Mouse (Mus musculus) ES-CJ7 (cell line): ENCODE results near the gene Taf3.

Experiments
- DNase-seq: peaks from one replicate; pipeline ENCODE4 v3.0.0; 2011; ENCODE audit warnings: low read depth, low spot score

Taf3 gene

GRCm38 (mm10) chr2:9956546-9956945, 91.8 kb downstream of the Taf3 start:
- no peak for DNase-seq

- DNase-seq = peak; percentile 49
These were observed 92.5 kb downstream of the Taf3 start for GRCm38 (mm10) chr2:9955576-9956535.

- DNase-seq = no peak
These were observed 101.7 kb downstream of the Taf3 start for GRCm38 (mm10) chr2:9946739-9947138.

GRCm38 (mm10) chr2:9945611-9946010, 102.8 kb downstream of the Taf3 start:
- no peak for DNase-seq

GRCm38 (mm10) chr2:9943011-9943410, 105.4 kb downstream of the Taf3 start:
- no peak for DNase-seq

GRCm38 (mm10) chr2:9939250-9939649, 109.1 kb downstream of the Taf3 start:
- no peak for DNase-seq

GRCm38 (mm10) chr2:9935965-9936364, 112.4 kb downstream of the Taf3 start:
- DNase-seq = peak; percentile 42

- DNase-seq = no peak
These were observed 121.5 kb downstream of the Taf3 start for GRCm38 (mm10) chr2:9926905-9927283.

GRCm38 (mm10) chr2:9926194-9926904, 122.0 kb downstream of the Taf3 start:
- DNase-seq = no peak

- DNase-seq = no peak
These were observed 129.5 kb downstream of the Taf3 start for GRCm38 (mm10) chr2:9918691-9919471.

GRCm38 (mm10) chr2:9917602-9918001, 130.8 kb downstream of the Taf3 start:
- no peak for DNase-seq

- no peak for DNase-seq
These were observed 142.4 kb downstream of the Taf3 start for GRCm38 (mm10) chr2:9905995-9906394.

- peak; percentile 63 for DNase-seq
These were observed 144.4 kb downstream of the Taf3 start for GRCm38 (mm10) chr2:9903854-9904560.

GRCm38 (mm10) chr2:9897846-9898245, 150.6 kb downstream of the Taf3 start:
- DNase-seq = no peak

GRCm38 (mm10) chr2:9896097-9896770, 152.2 kb downstream of the Taf3 start:
- DNase-seq = peak; percentile 33

- DNase-seq = peak; percentile 22
These were observed 153.4 kb downstream of the Taf3 start for GRCm38 (mm10) chr2:9894836-9895593.

GRCm38 (mm10) chr2:9893272-9893953, 155.0 kb downstream of the Taf3 start:
- DNase-seq = no peak

- no peak for DNase-seq
These were observed 155.9 kb downstream of the Taf3 start for GRCm38 (mm10) chr2:9892541-9892940.

- DNase-seq = no peak
These were observed 157.5 kb downstream of the Taf3 start for GRCm38 (mm10) chr2:9890906-9891305.
